9 mouse cellular contexts compared by ENCODE assay signal in the genomic region with DNA sequence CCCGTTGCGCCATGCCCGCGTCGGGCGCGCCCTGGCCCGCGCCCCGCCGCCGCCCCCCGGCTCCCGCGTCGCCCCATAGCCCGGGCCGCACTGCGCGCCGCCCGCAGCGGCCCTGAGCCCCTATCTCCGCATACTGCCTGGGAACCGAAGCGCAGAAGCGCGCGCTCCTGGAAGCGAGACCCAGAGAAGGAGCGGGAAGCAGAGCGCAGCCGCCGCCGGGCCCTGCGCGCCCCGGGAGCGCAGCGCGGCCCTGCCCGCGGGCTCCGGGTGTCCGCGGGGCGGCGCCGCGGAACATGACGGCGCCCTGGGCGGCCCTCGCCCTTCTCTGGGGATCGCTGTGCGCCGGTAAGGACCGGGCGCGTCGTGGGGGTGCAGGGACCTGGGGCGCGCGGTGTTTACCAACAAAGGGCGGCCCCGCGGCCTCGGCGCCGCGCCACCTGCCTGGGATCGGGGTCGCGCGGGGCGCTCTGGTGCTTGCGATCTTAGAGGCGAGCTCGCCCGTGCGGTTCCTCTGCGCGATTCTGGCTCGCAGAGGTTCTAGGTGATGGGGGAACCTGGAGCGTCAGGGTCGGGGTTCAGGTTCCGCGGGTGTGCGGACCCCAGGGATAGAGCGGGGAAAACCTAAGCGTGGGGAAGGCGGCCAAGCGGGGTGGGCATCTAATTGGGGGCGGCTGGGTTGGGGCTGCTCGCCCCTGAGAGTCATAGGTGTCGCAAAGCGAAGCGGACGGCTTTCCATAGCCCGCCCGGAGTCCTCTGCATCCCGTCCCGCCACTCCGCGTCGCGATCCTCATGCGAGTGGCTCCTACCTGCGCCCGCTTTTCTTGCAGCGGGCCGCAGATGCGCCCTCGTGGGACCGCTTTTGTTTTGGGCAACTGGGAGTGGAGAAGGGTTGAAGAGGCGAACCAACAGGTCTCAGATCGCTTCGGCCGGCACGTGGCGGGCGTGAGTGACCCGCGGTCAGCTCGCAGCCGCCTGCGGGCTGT. TPM values are rescaled to one million over a fixed set of nuclear protein-coding genes. Genes with fewer than 3 reads are reported as not detected.
DNase-seq lines count a peak whose midpoint lies in the region; ATAC-seq and TF ChIP-seq lines count a peak whose summit lies in the region.
"Had no signal": no experiment of that assay in that cellular context is flagged by ENCODE, and none has a peak within 500 bp of the region (broad histone marks: within the 10 kb centered on the region; RNA-seq: fewer than 3 reads in every experiment).

No protein-coding gene starts in this region.

- peak overlapping the region; percentile 89 for H3K4me3 ChIP-seq in hindbrain, embryonic 12.5 days
- H3K4me3 ChIP-seq in left cerebral cortex, adult 2 months: peak overlapping the region; percentile 82

- no peaks in the 10 kb centered on the region for H3K9me3 ChIP-seq in hindbrain, embryonic 12.5 days (replicated peaks)

- no peak; the same call in none of the 2 replicates for TF ChIP-seq CTCF in left cerebral cortex, adult 2 months (IDR thresholded peaks at IDR 0.05)

- DNase-seq in NIH3T3 (ENCODE audit: low read depth): peak; percentile 62
- peak; percentile 39 to 67 for DNase-seq in cerebellum, adult 18-20 months
- DNase-seq in forelimb bud, embryonic 11.5 days (ENCODE audit: low read depth, low spot score): peak; percentile 41
- DNase-seq in left cerebral cortex, adult 2 months (ENCODE audit: extremely low spot score in 1 of 2, low spot score in 2 of 2): peak; percentile 53 to 55
- DNase-seq in lung, postnatal 4 days: peak; percentile 56 to 74
- DNase-seq in right cerebral cortex, postnatal 10 days (ENCODE audit: low spot score in 2 of 2): peak; percentile 63 to 66

- peak overlapping the region; percentile 99 for H3K9ac ChIP-seq in hindbrain, embryonic 12.5 days

- H3K36me3 ChIP-seq in hindbrain, embryonic 12.5 days: no peaks in the 10 kb centered on the region

- H3K27ac ChIP-seq in hindbrain, embryonic 12.5 days: peak overlapping the region; percentile 99
- peak overlapping the region; percentile 87 for H3K27ac ChIP-seq in left cerebral cortex, adult 2 months

- ATAC-seq in hindbrain, embryonic 12.5 days (ENCODE audit: low FRiP score): peak; percentile 32
- ATAC-seq in activated CD4-positive, CD25-positive, alpha-beta regulatory T cell, adult 4 months: no peak

- WGBS in hindbrain, embryonic 12.5 days: under 1% methylated on average over 121 of the region's 127 CpGs

- no peaks in the 10 kb centered on the region for H3K27me3 ChIP-seq in hindbrain, embryonic 12.5 days

- peak overlapping the region; percentile 70 for H3K4me2 ChIP-seq in hindbrain, embryonic 12.5 days (replicated peaks)

- H3K4me1 ChIP-seq in hindbrain, embryonic 12.5 days: peaks cover 44% of the 10 kb centered on the region

- intact Hi-C loops in left cerebral cortex, adult 2 months (cut with DNase I): loop anchor here (1.0 to 5.0 kb wide), 3 partner anchors 28 to 60 kb away; a partner anchor contains a TSS

RNA-seq across cellular contexts. Expression of a gene that starts 0.6 kb away (rescaled TPM):
- polyA plus RNA-seq in hindbrain, embryonic 12.5 days (2016; fragmentation: Nextera tagmentation; extraction: Ambion mirVana): 86.6 and 97.4 TPM in 2 replicates
- 10 to 100 TPM; 16.9 to 19.1 TPM for total RNA-seq in left cerebral cortex, adult 2 months (2021)
- not detected for polyA plus RNA-seq in activated CD4-positive, CD25-positive, alpha-beta regulatory T cell, adult 4 months (2017; shearing (Covaris generic))

RNA-seq across cellular contexts. Expression of a gene that starts 37.2 kb away (rescaled TPM):
- polyA plus RNA-seq in hindbrain, embryonic 12.5 days (2016; fragmentation: Nextera tagmentation; extraction: Ambion mirVana): not detected in 2 replicates
- total RNA-seq in left cerebral cortex, adult 2 months (2021): not detected
- not detected for polyA plus RNA-seq in activated CD4-positive, CD25-positive, alpha-beta regulatory T cell, adult 4 months (2017; shearing (Covaris generic))
- total RNA-seq: gastrocnemius, postnatal 36 days had no signal

RNA-seq across cellular contexts. Expression of a gene that starts 42.2 kb away (rescaled TPM):
- polyA plus RNA-seq in hindbrain, embryonic 12.5 days (2016; fragmentation: Nextera tagmentation; extraction: Ambion mirVana): 42.7 and 43.7 TPM in 2 replicates
- 10 to 100 TPM; 22.3 to 22.9 TPM for total RNA-seq in left cerebral cortex, adult 2 months (2021)
- 10 to 100 TPM in 1 of 2 experiments, 1 to 10 TPM in 1; 8.6 to 10.5 TPM for polyA plus RNA-seq in activated CD4-positive, CD25-positive, alpha-beta regulatory T cell, adult 4 months (2017; shearing (Covaris generic))

RNA-seq across cellular contexts. Expression of a gene that starts 45.4 kb away (rescaled TPM):
- polyA plus RNA-seq in hindbrain, embryonic 12.5 days (2016; fragmentation: Nextera tagmentation; extraction: Ambion mirVana): 4.7 and 4.9 TPM in 2 replicates
- 1 to 10 TPM; 4.9 to 5.5 TPM for total RNA-seq in left cerebral cortex, adult 2 months (2021)
- under 1 TPM; 0.36 TPM for polyA plus RNA-seq in activated CD4-positive, CD25-positive, alpha-beta regulatory T cell, adult 4 months (2017; shearing (Covaris generic))

Comparison
In these comparisons a context has a peak if more than half of its experiments do, and no peak if none do; other contexts are left out.
1. RNA of a gene that starts 0.6 kb away (polyA plus RNA-seq): 86.6 to 97.4 TPM in hindbrain, embryonic 12.5 days; not detected in activated CD4-positive, CD25-positive, alpha-beta regulatory T cell, adult 4 months; every median in the first group is over 10 times any median in the second.
2. Peak in every context shown above with its lines, with median percentiles within 50 percentile points of each other: DNase-seq.